Mouse (Mus musculus) brain, embryonic 14.5 days (tissue): ENCODE results near the gene Pdk2.

ENCODE experiments used
- CTCF ChIP-seq: fragments of 200-500 bp; IDR thresholded peaks from 2 replicates; pipeline ENCODE4 v1.5.1; 2012; ENCODE audit warnings: inconsistent platforms, mild to moderate bottlenecking, moderate library complexity, borderline replicate concordance; ENCODE audit not compliant: insufficient read depth, insufficient read length; ENCODE audit errors: extremely low read depth
- POLR2A ChIP-seq: fragments of 200-500 bp; IDR thresholded peaks from 2 replicates; pipeline ENCODE4 v1.6.1; 2012; ENCODE audit warnings: mild to moderate bottlenecking, inconsistent platforms, borderline replicate concordance; ENCODE audit not compliant: poor library complexity, insufficient read depth, insufficient read length, severe bottlenecking; ENCODE audit errors: extremely low read depth

GRCm38 (mm10) chr11:95038156-95038817, 2.9 kb downstream of the Pdk2 start:
- TF ChIP-seq POLR2A (no peak), CTCF (no peak)
